Mouse (Mus musculus): ENCODE measurements at regions not wholly inside any gene's neighbourhood (a gene's known extent, or its start where the extent isn't known, plus 50 kb on each side); places are given as distances from the start of the nearest gene placed in this dataset.

- Histone ChIP-seq H3K9ac (ENCODE audit: low read depth, low read length, severe bottlenecking) (no peak overlapping the region), H3K27ac (replicated peaks; ENCODE audit: low read depth, low read length) (no peak overlapping the region), H3K4me1 (ENCODE audit: control insufficient read depth, insufficient read depth, low read length) (no peaks in the 10 kb centered on the region), H3K4me3 (replicated peaks; ENCODE audit: low read length) (no peak overlapping the region), H3K9me3 (ENCODE audit: control insufficient read depth, low read length) (peaks cover 7% of the 10 kb centered on the region; the same call in 1 of the 2 replicates), H3K4me2 (replicated peaks; ENCODE audit: low read depth, low read length, severe bottlenecking) (no peak overlapping the region), H3K27me3 (ENCODE audit: control insufficient read depth, insufficient read depth, low read length) (no peaks in the 10 kb centered on the region), H3K36me3 (ENCODE audit: control insufficient read depth, insufficient read depth, low read length) (no peaks in the 10 kb centered on the region)
- 83% methylated on average over 6 of the region's 6 CpGs for WGBS
- DNase-seq (ENCODE audit: low spot score) (no peak), ATAC-seq (ENCODE audit: low FRiP score, low read depth) (no peak)
- TF ChIP-seq POLR2A (IDR thresholded peaks at IDR 0.05; ENCODE audit: borderline replicate concordance, extremely low read depth, insufficient read depth, insufficient read length) = no peak
These were observed 390.5 kb upstream of the Pkdcc start for GRCm38 (mm10) chr17:82824619-82825018.

DNA sequence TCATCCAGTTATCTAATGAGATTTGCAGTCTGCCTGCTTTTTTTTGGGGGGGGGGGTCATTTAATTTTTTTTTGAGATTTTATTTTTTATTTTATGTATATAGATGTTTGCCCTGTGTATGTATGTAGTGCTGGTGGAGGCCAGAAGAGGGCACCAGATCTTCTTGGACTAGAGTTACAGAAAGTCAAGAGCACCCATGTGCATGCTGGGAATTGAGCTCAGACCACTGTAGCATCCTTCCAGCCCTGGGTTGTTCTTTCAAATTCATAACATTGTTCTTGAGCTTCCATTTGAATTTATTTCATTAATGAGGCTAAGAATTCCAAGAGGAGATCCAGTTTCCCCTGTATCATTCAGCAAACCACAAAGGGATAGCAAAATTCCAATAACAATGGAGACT, 387.9 kb upstream of the Pkdcc start:
- TF ChIP-seq POLR2A (IDR thresholded peaks at IDR 0.05; ENCODE audit: borderline replicate concordance, extremely low read depth, insufficient read depth, insufficient read length) = no peak
- Histone ChIP-seq H3K9me3 (ENCODE audit: control insufficient read depth, low read length) (peaks cover 7% of the 10 kb centered on the region; the same call in 1 of the 2 replicates), H3K36me3 (ENCODE audit: control insufficient read depth, insufficient read depth, low read length) (no peaks in the 10 kb centered on the region), H3K27me3 (ENCODE audit: control insufficient read depth, insufficient read depth, low read length) (no peaks in the 10 kb centered on the region), H3K4me3 (replicated peaks; ENCODE audit: low read length) (no peak overlapping the region), H3K27ac (replicated peaks; ENCODE audit: low read depth, low read length) (no peak overlapping the region), H3K4me2 (replicated peaks; ENCODE audit: low read depth, low read length, severe bottlenecking) (no peak overlapping the region), H3K9ac (ENCODE audit: low read depth, low read length, severe bottlenecking) (no peak overlapping the region), H3K4me1 (ENCODE audit: control insufficient read depth, insufficient read depth, low read length) (no peaks in the 10 kb centered on the region)
- no peak for ATAC-seq (ENCODE audit: low FRiP score, low read depth)
- no peak for DNase-seq (ENCODE audit: low spot score)

DNA sequence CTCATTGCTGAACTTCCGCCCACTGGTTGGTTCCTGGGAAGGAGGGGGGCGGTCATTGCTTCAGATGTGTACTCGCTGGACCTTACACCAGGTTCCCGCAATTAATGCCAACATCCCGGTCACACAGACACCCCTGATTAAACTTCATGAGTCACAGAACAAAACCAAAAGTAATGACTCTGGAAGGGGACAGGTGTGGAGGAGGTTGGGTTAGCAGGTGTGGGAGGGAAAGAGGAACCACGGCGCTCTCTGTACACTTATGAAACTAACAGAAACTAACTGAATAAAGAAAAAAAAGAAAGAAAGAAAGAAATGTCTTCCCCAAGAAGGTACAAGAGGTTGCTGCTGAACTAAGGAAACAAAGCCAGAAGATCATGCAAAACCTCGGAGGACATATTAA, 387.3 kb upstream of the Pkdcc start:
- Histone ChIP-seq H3K9ac (ENCODE audit: low read depth, low read length, severe bottlenecking) (no peak overlapping the region), H3K4me3 (replicated peaks; ENCODE audit: low read length) (no peak overlapping the region), H3K36me3 (ENCODE audit: control insufficient read depth, insufficient read depth, low read length) (no peaks in the 10 kb centered on the region), H3K27me3 (ENCODE audit: control insufficient read depth, insufficient read depth, low read length) (no peaks in the 10 kb centered on the region), H3K4me2 (replicated peaks; ENCODE audit: low read depth, low read length, severe bottlenecking) (no peak overlapping the region), H3K27ac (replicated peaks; ENCODE audit: low read depth, low read length) (no peak overlapping the region), H3K4me1 (ENCODE audit: control insufficient read depth, insufficient read depth, low read length) (no peaks in the 10 kb centered on the region), H3K9me3 (ENCODE audit: control insufficient read depth, low read length) (peaks cover 7% of the 10 kb centered on the region; the same call in 1 of the 2 replicates)
- DNase-seq (ENCODE audit: low spot score) = no peak
- 92% methylated on average over 8 of the region's 8 CpGs for WGBS
- no peak for ATAC-seq (ENCODE audit: low FRiP score, low read depth)
- TF ChIP-seq POLR2A (IDR thresholded peaks at IDR 0.05; ENCODE audit: borderline replicate concordance, extremely low read depth, insufficient read depth, insufficient read length) = no peak

DNA sequence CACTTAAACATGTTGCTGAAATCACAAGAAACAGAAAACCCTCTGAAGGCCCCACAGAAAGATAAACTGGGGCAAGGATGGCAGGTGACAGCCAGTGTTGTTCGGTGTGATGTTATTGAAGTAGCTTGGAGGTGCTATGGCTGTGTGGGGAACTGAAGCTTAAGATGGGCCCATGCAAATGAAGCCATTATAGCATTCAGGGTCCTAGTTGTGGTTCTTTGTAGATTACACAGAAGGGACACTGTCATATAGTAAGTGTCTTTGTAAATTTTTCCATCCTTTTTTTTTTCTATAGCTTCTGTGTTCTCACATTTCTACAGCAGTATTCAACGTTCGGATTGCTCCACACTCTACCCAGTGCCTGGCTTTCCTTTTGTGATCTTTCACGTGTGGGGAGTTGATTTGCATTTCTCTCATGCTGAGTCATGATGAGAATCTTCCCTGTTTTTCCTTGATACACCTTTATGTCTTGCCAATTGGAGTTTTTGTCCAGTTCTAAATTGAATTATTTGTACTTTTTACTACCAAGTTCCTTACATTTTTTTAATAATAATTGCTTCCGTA, 386.6 kb upstream of the Pkdcc start:
- 83% methylated on average over 5 of the region's 5 CpGs for WGBS
- ATAC-seq (ENCODE audit: low FRiP score, low read depth) = no peak
- H3K27me3 ChIP-seq (ENCODE audit: control insufficient read depth, insufficient read depth, low read length) = no peaks in the 10 kb centered on the region
- H3K27ac ChIP-seq (replicated peaks; ENCODE audit: low read depth, low read length) = no peak overlapping the region
- peaks cover 7% of the 10 kb centered on the region; the same call in 1 of the 2 replicates for H3K9me3 ChIP-seq (ENCODE audit: control insufficient read depth, low read length)
- no peak overlapping the region for H3K9ac ChIP-seq (ENCODE audit: low read depth, low read length, severe bottlenecking)
- no peaks in the 10 kb centered on the region for H3K4me1 ChIP-seq (ENCODE audit: control insufficient read depth, insufficient read depth, low read length)
- no peaks in the 10 kb centered on the region for H3K36me3 ChIP-seq (ENCODE audit: control insufficient read depth, insufficient read depth, low read length)
- H3K4me2 ChIP-seq (replicated peaks; ENCODE audit: low read depth, low read length, severe bottlenecking) = no peak overlapping the region
- TF ChIP-seq POLR2A (IDR thresholded peaks at IDR 0.05; ENCODE audit: borderline replicate concordance, extremely low read depth, insufficient read depth, insufficient read length) = no peak
- no peak overlapping the region for H3K4me3 ChIP-seq (replicated peaks; ENCODE audit: low read length)
- DNase-seq (ENCODE audit: low spot score) = no peak

DNA sequence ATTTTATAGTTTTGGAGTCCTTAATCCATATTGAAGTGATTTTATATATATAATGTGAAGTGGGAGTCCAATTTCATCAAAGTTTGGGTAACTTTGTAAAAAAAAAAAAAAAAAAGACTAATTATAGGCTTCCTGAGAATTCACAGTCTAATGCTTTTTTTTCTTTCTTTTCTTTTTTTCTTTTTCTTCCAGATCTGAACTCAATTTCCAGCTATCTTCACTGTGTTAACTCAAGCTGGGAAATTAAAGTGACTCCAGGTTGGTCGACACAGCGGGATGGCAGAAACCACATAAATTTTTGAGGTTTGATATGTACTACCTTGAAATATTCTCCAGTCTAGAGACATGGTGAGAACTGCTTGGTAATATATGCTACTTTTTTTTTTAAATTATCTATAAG, 385.7 kb upstream of the Pkdcc start:
- no peak overlapping the region for H3K4me3 ChIP-seq (replicated peaks; ENCODE audit: low read length)
- no peak overlapping the region for H3K27ac ChIP-seq (replicated peaks; ENCODE audit: low read depth, low read length)
- H3K4me2 ChIP-seq (replicated peaks; ENCODE audit: low read depth, low read length, severe bottlenecking) = no peak overlapping the region
- peaks cover 7% of the 10 kb centered on the region; the same call in 1 of the 2 replicates for H3K9me3 ChIP-seq (ENCODE audit: control insufficient read depth, low read length)
- no peaks in the 10 kb centered on the region for H3K27me3 ChIP-seq (ENCODE audit: control insufficient read depth, insufficient read depth, low read length)
- H3K9ac ChIP-seq (ENCODE audit: low read depth, low read length, severe bottlenecking) = no peak overlapping the region
- WGBS = 77% methylated on average over 2 of the region's 2 CpGs
- no peaks in the 10 kb centered on the region for H3K4me1 ChIP-seq (ENCODE audit: control insufficient read depth, insufficient read depth, low read length)
- no peak for DNase-seq (ENCODE audit: low spot score)
- no peak for TF ChIP-seq POLR2A (IDR thresholded peaks at IDR 0.05; ENCODE audit: borderline replicate concordance, extremely low read depth, insufficient read depth, insufficient read length)
- H3K36me3 ChIP-seq (ENCODE audit: control insufficient read depth, insufficient read depth, low read length) = no peaks in the 10 kb centered on the region
- no peak for ATAC-seq (ENCODE audit: low FRiP score, low read depth)

DNA sequence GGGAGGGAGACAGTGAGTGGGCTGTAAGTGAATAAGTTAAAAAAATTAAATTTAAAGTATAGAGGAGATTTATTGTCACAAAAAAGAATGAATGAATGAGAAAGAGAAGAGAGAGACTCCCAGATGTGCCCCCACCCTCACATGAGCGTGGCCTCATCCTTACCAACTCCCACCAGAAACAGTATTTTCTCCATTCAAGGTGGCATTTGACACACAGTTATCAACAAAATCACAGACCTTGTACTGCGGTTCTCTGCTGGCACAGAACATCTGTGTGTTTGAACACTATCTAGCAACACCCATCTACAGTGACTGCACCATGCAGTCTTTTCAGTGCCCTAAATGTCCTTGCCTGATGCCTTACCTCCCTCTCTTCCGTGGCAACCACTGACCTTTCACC, 380.9 kb upstream of the Pkdcc start:
- WGBS = 81% methylated on average over 3 of the region's 3 CpGs

More for the DNA sequence above, 380.9 kb upstream of the Pkdcc start:
- Histone ChIP-seq H3K9ac (ENCODE audit: low read depth, low read length, severe bottlenecking) (no peak overlapping the region), H3K4me2 (replicated peaks; ENCODE audit: low read depth, low read length, severe bottlenecking) (no peak overlapping the region), H3K36me3 (ENCODE audit: control insufficient read depth, insufficient read depth, low read length) (no peaks in the 10 kb centered on the region), H3K4me1 (ENCODE audit: control insufficient read depth, insufficient read depth, low read length) (no peaks in the 10 kb centered on the region), H3K9me3 (ENCODE audit: control insufficient read depth, low read length) (no peaks in the 10 kb centered on the region), H3K27me3 (ENCODE audit: control insufficient read depth, insufficient read depth, low read length) (no peaks in the 10 kb centered on the region), H3K4me3 (replicated peaks; ENCODE audit: low read length) (no peak overlapping the region), H3K27ac (replicated peaks; ENCODE audit: low read depth, low read length) (no peak overlapping the region)
- ATAC-seq (ENCODE audit: low FRiP score, low read depth) = no peak
- no peak for DNase-seq (ENCODE audit: low spot score)
- no peak for TF ChIP-seq POLR2A (IDR thresholded peaks at IDR 0.05; ENCODE audit: borderline replicate concordance, extremely low read depth, insufficient read depth, insufficient read length)
